Mouse (Mus musculus) E14TG2a.4 (cell line): ENCODE measurements at regions not wholly inside any gene's neighbourhood (a gene's known extent, or its start where the extent isn't known, plus 50 kb on each side); places are given as distances from the start of the nearest gene placed in this dataset.

Experiments
- CTCF ChIP-seq: conservative IDR thresholded peaks from 2 replicates; pipeline ENCODE4 v1.5.1; 2014; ENCODE audit warnings: low read length
- NANOG ChIP-seq: IDR thresholded peaks from 2 replicates; pipeline ENCODE4 v1.6.1; 2014; ENCODE audit warnings: borderline replicate concordance, low read length, mixed read lengths
- POU5F1 ChIP-seq: IDR thresholded peaks from 2 replicates; pipeline ENCODE4 v1.6.1; 2014; ENCODE audit warnings: low read length, borderline replicate concordance

DNA sequence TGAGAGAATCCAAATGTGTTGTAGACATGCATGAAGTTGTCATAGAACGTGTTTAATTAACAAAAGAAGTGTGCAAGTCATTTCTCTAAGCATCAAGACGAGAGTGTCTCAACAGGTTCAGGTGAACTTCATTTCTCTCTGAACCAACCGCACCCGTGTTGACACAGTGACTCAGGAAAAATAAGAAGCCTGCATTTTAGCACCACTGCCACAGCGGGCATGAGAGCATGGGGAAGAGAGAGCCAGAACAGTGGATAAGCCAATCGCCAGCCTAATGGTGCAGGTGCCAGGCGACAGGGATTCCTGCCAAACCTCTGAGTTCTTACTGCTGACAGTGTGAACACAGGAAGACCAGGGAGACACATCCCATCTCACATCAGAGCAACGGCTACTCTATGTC is 100.1 kb downstream of the Tbx4 start:
- TF ChIP-seq CTCF (no peak), POU5F1 (no peak), NANOG (no peak)
